Mouse (Mus musculus) liver, embryonic 11.5 days (tissue): Measurements from ENCODE around the gene Mtfp1. TPM values are rescaled to one million over a fixed set of nuclear protein-coding genes. Genes with fewer than 3 reads are reported as not detected.

Experiments used
- ATAC-seq: fragments of 200-750 bp; cut with Nextera tagmentation; replicated peaks from 2 replicates; pipeline ENCODE4 v1.8.0; 2017; ENCODE audit warnings: moderate number of reproducible peaks, mild to moderate bottlenecking, moderate TSS enrichment, moderate library complexity; ENCODE audit not compliant: low FRiP score
- DNase-seq: peaks from one replicate; pipeline ENCODE4 v3.0.0-alpha.2; 2017; ENCODE audit warnings: low spot score
- H3K27ac ChIP-seq: fragments of 300-500 bp; sonication (generic); 2 replicates; pipeline ENCODE4 v1.5.1; 2014; ENCODE audit warnings: mild to moderate bottlenecking, low read depth, low read length, control low read depth
- H3K27me3 ChIP-seq: fragments of 300-500 bp; sonication (generic); replicated peaks from 2 replicates; pipeline ENCODE4 v1.6.1; 2014; ENCODE audit warnings: low read length, mixed read lengths; ENCODE audit not compliant: control insufficient read depth, insufficient read depth
- H3K36me3 ChIP-seq: fragments of 300-500 bp; sonication (generic); 2 replicates; pipeline ENCODE4 v1.6.1; 2014; ENCODE audit warnings: mild to moderate bottlenecking, low read length, moderate library complexity, mixed read lengths; ENCODE audit not compliant: control insufficient read depth, insufficient read depth
- H3K4me1 ChIP-seq: fragments of 300-500 bp; sonication (generic); replicated peaks from 2 replicates; pipeline ENCODE4 v1.6.1; 2014; ENCODE audit warnings: low read length, mixed read lengths; ENCODE audit not compliant: control insufficient read depth, insufficient read depth
- H3K4me2 ChIP-seq: fragments of 300-500 bp; sonication (generic); 2 replicates; pipeline ENCODE4 v1.6.1; 2014; ENCODE audit warnings: mild to moderate bottlenecking, control low read depth, moderate library complexity
- H3K4me3 ChIP-seq: fragments of 300-500 bp; sonication (generic); 2 replicates; pipeline ENCODE4 v1.5.1; 2014; ENCODE audit warnings: low read depth, low read length, control low read depth
- H3K9ac ChIP-seq: fragments of 300-500 bp; sonication (generic); 2 replicates; pipeline ENCODE4 v1.6.1; 2014; ENCODE audit warnings: low read depth, low read length, control low read depth
- H3K9me3 ChIP-seq: fragments of 300-500 bp; sonication (generic); 2 replicates; pipeline ENCODE4 v1.6.1; 2016; ENCODE audit warnings: low read length, inconsistent platforms, mixed read lengths; ENCODE audit not compliant: control insufficient read depth
- WGBS: fragments of 180-500 bp; shearing (Covaris S2); extraction: QIAGEN DNeasy Blood & Tissue Kit; methylation state at CpG from one replicate; pipeline ENCODE4 v1.1.7; 2014; 5-methylcytosine and 5-hydroxymethylcytosine counted together
- polyA plus RNA-seq: library from polyadenylated mRNA; unstranded; fragments of >200 nt; fragmentation: Nextera tagmentation; extraction: Ambion mirVana; gene quantifications from 2 replicates; pipeline ENCODE4 v1.2.1, GENCODE M21; 2014

Mtfp1 gene
- polyA plus RNA-seq, 1 experiment from 2014 or later: 51.8 TPM

DNA sequence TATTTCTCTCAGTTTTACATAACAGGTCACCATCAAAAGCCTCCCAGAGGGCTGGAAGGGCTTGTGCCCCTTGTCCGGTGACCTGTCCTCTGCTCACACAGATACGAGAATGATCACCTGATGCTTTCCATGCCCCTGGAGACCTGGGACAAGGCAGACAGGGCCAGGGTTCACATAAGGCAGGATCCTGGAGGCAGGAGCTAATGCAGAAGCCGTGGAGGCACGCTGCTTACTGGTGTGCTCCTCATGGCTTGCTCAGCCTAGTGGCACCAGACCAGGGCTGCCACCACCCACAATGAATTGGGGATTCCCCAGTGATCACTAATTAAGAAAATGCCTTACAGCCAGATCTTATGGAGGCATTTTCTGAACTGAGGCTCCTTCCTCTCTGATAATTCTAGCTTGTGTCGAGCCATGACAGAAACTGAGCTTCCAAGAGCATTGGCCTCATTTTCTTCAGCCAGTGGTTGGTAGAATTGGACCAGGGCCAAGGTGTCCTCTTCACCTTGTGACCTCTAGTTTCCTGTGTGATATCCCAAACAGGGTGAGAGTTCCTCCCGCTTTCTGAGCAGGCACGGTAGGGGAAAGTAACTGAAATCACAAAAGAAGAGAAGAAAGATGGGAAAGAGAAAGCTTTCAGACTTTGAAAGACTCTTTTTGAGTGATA lies 16.8 kb downstream of the Mtfp1 start:
- WGBS: 72% methylated on average over 7 of the region's 7 CpGs
- Histone ChIP-seq H3K4me3 (no peak overlapping the region), H3K36me3 (no peaks in the 10 kb centered on the region)

DNA sequence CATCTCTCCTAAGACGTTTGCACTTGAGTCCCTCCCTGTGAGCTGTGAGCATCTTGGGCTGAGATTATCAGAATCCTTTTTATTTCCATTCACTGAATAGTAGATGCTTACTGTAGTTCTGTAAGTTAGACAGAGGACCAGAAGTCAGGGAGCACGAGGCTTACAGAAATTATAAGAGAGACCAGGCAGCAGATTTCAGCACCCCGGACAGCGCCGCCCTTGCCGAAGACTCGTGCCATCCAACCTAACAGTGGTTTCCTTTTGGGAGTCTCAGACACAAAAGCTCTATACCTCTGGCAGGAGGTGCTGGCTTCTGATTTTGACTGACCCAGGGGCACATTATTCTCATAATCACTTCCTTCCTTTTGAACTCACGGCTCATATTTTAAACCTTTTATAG lies 18.6 kb downstream of the Mtfp1 start:
- Histone ChIP-seq H3K27ac (no peak overlapping the region), H3K36me3 (no peaks in the 10 kb centered on the region), H3K9me3 (no peaks in the 10 kb centered on the region), H3K4me2 (no peak overlapping the region), H3K9ac (no peak overlapping the region), H3K27me3 (no peaks in the 10 kb centered on the region), H3K4me3 (no peak overlapping the region), H3K4me1 (no peaks in the 10 kb centered on the region)
- ATAC-seq (no peak), DNase-seq (peak; percentile 66)
- 15% methylated on average over 8 of the region's 8 CpGs for WGBS

More for the DNA sequence above, 16.8 kb downstream of the Mtfp1 start:
- no peaks in the 10 kb centered on the region for H3K9me3 ChIP-seq
- ATAC-seq (no peak), DNase-seq (no peak)
- no peak overlapping the region for H3K27ac ChIP-seq
- H3K27me3 ChIP-seq: no peaks in the 10 kb centered on the region
- H3K9ac ChIP-seq: no peak overlapping the region
- H3K4me1 ChIP-seq: no peaks in the 10 kb centered on the region
- H3K4me2 ChIP-seq: no peak overlapping the region

DNA sequence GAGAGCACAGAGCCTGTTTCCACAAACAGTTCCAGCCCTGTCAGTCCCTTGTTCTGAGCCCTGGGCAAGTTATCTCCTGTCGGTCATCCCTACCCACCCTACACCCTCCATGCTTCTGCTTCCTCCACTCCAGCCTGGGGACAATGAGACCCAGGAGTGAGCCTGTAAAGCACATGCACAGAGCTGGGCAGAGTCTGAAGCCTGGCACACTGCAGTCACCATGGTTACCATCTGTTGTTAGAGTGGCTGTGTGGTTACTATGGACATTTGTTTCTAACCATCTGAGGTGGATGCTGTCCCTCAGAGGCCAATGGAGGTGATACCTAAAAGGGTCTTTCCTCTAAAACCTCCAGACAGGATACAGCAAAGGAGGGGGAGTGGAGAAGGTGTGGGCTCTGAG lies 25.6 kb downstream of the Mtfp1 start:
- H3K27ac ChIP-seq: no peak overlapping the region
- H3K9me3 ChIP-seq: no peaks in the 10 kb centered on the region
- no peak overlapping the region for H3K4me2 ChIP-seq
- no peaks in the 10 kb centered on the region; the same call in 1 of the 2 replicates for H3K27me3 ChIP-seq
- no peaks in the 10 kb centered on the region for H3K36me3 ChIP-seq
- no peak overlapping the region for H3K9ac ChIP-seq
- WGBS: 63% methylated on average over 1 of the region's 1 CpGs
- DNase-seq (no peak), ATAC-seq (no peak)
- no peak overlapping the region for H3K4me3 ChIP-seq
- no peaks in the 10 kb centered on the region for H3K4me1 ChIP-seq

GRCm38 (mm10) chr11:4064627-4065122 lies 30.6 kb downstream of the Mtfp1 start, which contains the start of gene Sec14l3:
Sec14l3 (plus strand) TSS chr11:4064841.
- Histone ChIP-seq H3K9me3 (no peaks in the 10 kb centered on the region), H3K4me1 (no peaks in the 10 kb centered on the region), H3K27ac (no peak within 1 kb of the TSS), H3K4me3 (no peak within 1 kb of the TSS), H3K36me3 (no peaks in the 10 kb centered on the region), H3K27me3 (no peaks in the 10 kb centered on the region; the same call in 1 of the 2 replicates), H3K4me2 (no peak within 1 kb of the TSS), H3K9ac (no peak within 1 kb of the TSS)
- no peak for DNase-seq
- 53% methylated on average over 5 of the region's 5 CpGs for WGBS
- ATAC-seq: no peak

GRCm38 (mm10) chr11:4062981-4063380 lies 32.3 kb downstream of the Mtfp1 start:
- no peak overlapping the region for H3K4me2 ChIP-seq
- 44% methylated on average over 6 of the region's 6 CpGs for WGBS

DNA sequence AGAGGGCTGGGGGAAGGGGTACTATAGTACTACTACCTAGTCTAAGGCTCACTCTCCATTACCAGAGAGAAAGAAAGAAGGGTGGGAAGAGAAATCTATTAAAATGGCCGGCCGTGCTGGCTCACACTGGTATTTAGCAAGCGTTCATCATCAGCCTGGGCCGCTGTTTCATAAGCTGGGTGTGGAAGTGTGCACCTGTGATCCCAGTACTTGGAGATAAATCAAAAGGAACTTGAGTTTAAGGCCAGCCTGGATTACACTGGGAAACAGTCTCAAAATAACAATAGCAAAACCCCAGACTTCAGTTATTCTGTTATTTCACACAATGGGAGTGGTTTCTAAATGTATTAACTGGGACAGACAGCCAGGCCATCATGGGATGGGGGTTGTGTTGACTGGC lies 32.7 kb downstream of the Mtfp1 start:
- no peak for DNase-seq
- Histone ChIP-seq H3K36me3 (no peaks in the 10 kb centered on the region), H3K27ac (no peak overlapping the region), H3K27me3 (no peaks in the 10 kb centered on the region; the same call in 1 of the 2 replicates), H3K4me2 (no peak overlapping the region), H3K4me3 (no peak overlapping the region), H3K9ac (no peak overlapping the region), H3K9me3 (no peaks in the 10 kb centered on the region), H3K4me1 (no peaks in the 10 kb centered on the region)
- ATAC-seq: no peak
- WGBS: 82% methylated on average over 4 of the region's 4 CpGs

More at GRCm38 (mm10) chr11:4062981-4063380, 32.3 kb downstream of the Mtfp1 start:
- Histone ChIP-seq H3K9me3 (no peaks in the 10 kb centered on the region), H3K36me3 (no peaks in the 10 kb centered on the region), H3K27me3 (no peaks in the 10 kb centered on the region; the same call in 1 of the 2 replicates), H3K9ac (no peak overlapping the region), H3K4me3 (no peak overlapping the region), H3K4me1 (no peaks in the 10 kb centered on the region), H3K27ac (no peak overlapping the region)
- ATAC-seq (no peak), DNase-seq (no peak)

- Histone ChIP-seq H3K4me3 (no peak overlapping the region), H3K9ac (no peak overlapping the region), H3K4me2 (no peak overlapping the region), H3K36me3 (no peaks in the 10 kb centered on the region), H3K27me3 (no peaks in the 10 kb centered on the region; the same call in 1 of the 2 replicates), H3K27ac (no peak overlapping the region), H3K4me1 (no peaks in the 10 kb centered on the region), H3K9me3 (no peaks in the 10 kb centered on the region)
- DNase-seq: no peak
- no peak for ATAC-seq
- 62% methylated on average over 5 of the region's 5 CpGs for WGBS
Observed at GRCm38 (mm10) chr11:4060866-4061575, 34.2 kb downstream of the Mtfp1 start.

GRCm38 (mm10) chr11:4053586-4053985 lies 41.7 kb downstream of the Mtfp1 start:
- 26% methylated on average over 5 of the region's 5 CpGs for WGBS
- H3K9ac ChIP-seq: no peak overlapping the region
- no peaks in the 10 kb centered on the region for H3K9me3 ChIP-seq
- H3K27ac ChIP-seq: no peak overlapping the region
- no peak overlapping the region for H3K4me2 ChIP-seq
- no peaks in the 10 kb centered on the region for H3K4me1 ChIP-seq
- DNase-seq (peak; percentile 70), ATAC-seq (0 out of 2 replicates have a peak, but pooled peaks have one; percentile 29)
- no peak overlapping the region for H3K4me3 ChIP-seq
- no peaks in the 10 kb centered on the region; the same call in 1 of the 2 replicates for H3K27me3 ChIP-seq
- H3K36me3 ChIP-seq: no peaks in the 10 kb centered on the region
